Mouse (Mus musculus) cerebellum, adult 2 months (tissue): ENCODE data around the gene Bhlhe41.

Experiments
- CTCF ChIP-seq: fragments of 200-500 bp; IDR thresholded peaks from 2 replicates; pipeline ENCODE4 v1.5.1; 2011; ENCODE audit warnings: low read depth, mild to moderate bottlenecking, control low read depth, low read length, moderate library complexity, borderline replicate concordance; ENCODE audit not compliant: insufficient read depth
- POLR2A ChIP-seq: fragments of 200-500 bp; IDR thresholded peaks from 2 replicates; pipeline ENCODE4 v1.6.1; 2011; ENCODE audit warnings: low read length, control low read depth, borderline replicate concordance; ENCODE audit not compliant: insufficient read depth

- TF ChIP-seq CTCF = no peak
- no peak for TF ChIP-seq POLR2A
These were observed 1.8 kb upstream of the Bhlhe41 start for GRCm38 (mm10) chr6:145867111-145867510.
